Mouse (Mus musculus) kidney, adult 8-10 months (tissue): ENCODE measurements at regions not wholly inside any gene's neighbourhood (a gene's known extent, or its start where the extent isn't known, plus 50 kb on each side); places are given as distances from the start of the nearest gene placed in this dataset.
A peak's percentile ranks its signal among the peaks of the same experiment; 100 is the strongest.

Experiments used
- DNase-seq, 2 experiments: peaks; one replicate each; pipeline ENCODE4 v3.0.0; 2022

- no peak for DNase-seq
These were observed 376.8 kb downstream of the Otol1 start for GRCm38 (mm10) chr3:70384235-70384634.

- DNase-seq: no peak
These were observed 378.5 kb downstream of the Otol1 start for GRCm38 (mm10) chr3:70385961-70386360.

GRCm38 (mm10) chr3:70401187-70401586 lies 393.8 kb downstream of the Otol1 start:
- no peak for DNase-seq

GRCm38 (mm10) chr3:70406571-70406970 lies 399.2 kb downstream of the Otol1 start:
- peak in 1 of 2 experiments; percentile 2 for DNase-seq

GRCm38 (mm10) chr3:70418273-70418672 lies 410.9 kb downstream of the Otol1 start:
- DNase-seq: no peak

- DNase-seq: no peak
These were observed 414.6 kb downstream of the Otol1 start for GRCm38 (mm10) chr3:70422016-70422415.

GRCm38 (mm10) chr3:70422669-70423068 lies 415.3 kb downstream of the Otol1 start:
- DNase-seq: no peak

- DNase-seq: no peak
These were observed 429.3 kb downstream of the Otol1 start for GRCm38 (mm10) chr3:70436671-70437070.

GRCm38 (mm10) chr3:70457181-70457847 lies 449.9 kb downstream of the Otol1 start:
- no peak for DNase-seq

- no peak for DNase-seq
These were observed 453.4 kb downstream of the Otol1 start for GRCm38 (mm10) chr3:70460811-70461210.

GRCm38 (mm10) chr3:70463221-70463620 lies 455.8 kb downstream of the Otol1 start:
- no peak for DNase-seq

GRCm38 (mm10) chr3:70482521-70482920 lies 475.1 kb downstream of the Otol1 start:
- peak in 1 of 2 experiments; percentile 10 for DNase-seq

- DNase-seq: no peak
These were observed 475.8 kb downstream of the Otol1 start for GRCm38 (mm10) chr3:70483066-70483743.

GRCm38 (mm10) chr3:70496431-70496830 lies 489.0 kb downstream of the Otol1 start:
- DNase-seq: no peak

GRCm38 (mm10) chr3:70500245-70500858 lies 492.9 kb downstream of the Otol1 start:
- no peak for DNase-seq

- no peak for DNase-seq
These were observed 493.9 kb downstream of the Otol1 start for GRCm38 (mm10) chr3:70500991-70501961.

GRCm38 (mm10) chr3:70533593-70534321 lies 526.3 kb downstream of the Otol1 start:
- DNase-seq: no peak

GRCm38 (mm10) chr3:70535084-70535483 lies 527.7 kb downstream of the Otol1 start:
- no peak for DNase-seq

- no peak for DNase-seq
These were observed 536.5 kb downstream of the Otol1 start for GRCm38 (mm10) chr3:70543911-70544310.

- DNase-seq: no peak
These were observed 550.4 kb downstream of the Otol1 start for GRCm38 (mm10) chr3:70557821-70558220.

GRCm38 (mm10) chr3:70566140-70566857 lies 558.9 kb downstream of the Otol1 start:
- no peak for DNase-seq
